Mouse (Mus musculus) liver, adult (tissue): ENCODE data around the gene Rhbdd1.

Experiments
- GATA4 ChIP-seq: IDR thresholded peaks from 2 replicates; pipeline ENCODE4 v1.6.1; 2014; ENCODE audit warnings: mild to moderate bottlenecking, low read length; ENCODE audit not compliant: insufficient replicate concordance

The Rhbdd1 gene

DNA sequence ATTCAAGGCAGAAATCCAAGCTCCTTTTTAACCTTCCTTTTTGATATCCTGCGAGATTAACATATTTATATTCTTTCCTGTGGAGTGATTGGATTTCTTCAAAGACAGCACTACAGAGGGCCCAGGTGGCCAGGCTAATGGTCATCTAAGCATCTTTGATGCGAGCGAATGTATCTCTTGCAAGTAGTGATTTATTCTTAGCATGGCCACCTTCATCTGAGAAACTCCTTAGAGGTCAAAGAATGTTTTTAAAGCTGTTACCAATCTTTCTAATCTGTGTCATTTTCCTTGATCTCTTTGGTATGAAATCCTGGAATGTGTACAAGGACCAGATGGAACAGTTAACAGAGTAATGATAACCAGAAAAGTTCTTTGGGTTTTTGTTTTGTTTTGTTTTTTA lies 59.2 kb downstream of the Rhbdd1 start:
- no peak for TF ChIP-seq GATA4

DNA sequence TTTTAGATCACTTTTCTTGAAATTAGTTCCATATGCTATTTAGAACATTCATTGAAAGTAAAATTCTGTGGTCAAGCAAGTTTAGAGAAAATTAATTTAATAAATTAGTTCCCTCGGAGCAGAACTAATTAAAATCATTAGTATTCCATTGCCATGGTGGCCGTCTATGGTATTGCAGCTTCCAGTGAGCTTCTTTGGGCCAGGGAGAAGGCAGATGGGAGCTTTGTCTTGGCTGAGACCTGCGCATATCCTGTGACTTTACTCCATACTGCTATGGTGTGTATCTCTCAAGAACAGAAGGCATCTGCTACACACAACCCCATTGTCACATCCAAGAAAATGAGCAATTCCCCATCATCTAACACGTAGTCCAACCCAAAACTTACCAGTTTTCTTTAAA lies 65.7 kb downstream of the Rhbdd1 start:
- TF ChIP-seq GATA4, result no peak

DNA sequence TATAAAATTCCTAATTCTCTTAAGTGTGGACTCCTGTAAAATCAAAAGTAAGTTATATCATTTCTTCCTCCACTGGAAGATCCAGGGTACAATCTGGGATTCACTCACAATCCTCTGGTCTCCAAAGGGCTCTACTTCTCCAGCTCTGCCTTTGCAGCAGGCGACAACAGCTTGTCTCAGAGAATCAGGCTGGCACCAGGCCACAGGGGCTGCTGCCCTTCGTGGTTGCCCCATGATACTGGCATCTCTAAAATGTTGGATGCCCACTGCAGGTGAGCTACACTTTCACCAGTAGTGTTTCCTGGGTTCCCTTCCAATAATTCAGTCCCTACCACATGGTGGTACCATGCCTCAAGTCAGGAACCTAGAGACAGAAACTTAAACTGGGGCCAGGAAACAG lies 67.9 kb downstream of the Rhbdd1 start:
- no peak for TF ChIP-seq GATA4

DNA sequence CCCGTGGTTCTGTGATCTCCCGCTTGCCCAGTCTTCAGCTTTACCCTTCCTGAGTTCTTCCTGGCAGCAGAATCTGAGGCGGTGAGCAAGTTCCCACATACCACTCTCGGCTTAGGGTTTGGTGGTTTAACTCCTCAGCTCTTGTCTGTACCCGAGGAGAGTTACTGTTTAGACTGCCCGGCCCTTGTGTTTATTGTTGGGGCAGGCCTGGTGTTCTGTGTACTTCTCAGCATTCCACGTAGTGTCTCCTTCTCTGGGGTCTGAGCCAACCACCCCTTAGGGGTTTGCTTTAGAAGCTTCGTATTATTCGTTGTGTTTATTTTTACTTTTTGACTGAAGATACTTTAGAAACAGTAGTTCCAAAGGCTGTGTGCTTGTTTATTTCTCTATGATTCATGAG lies 68.8 kb downstream of the Rhbdd1 start:
- no peak for TF ChIP-seq GATA4

DNA sequence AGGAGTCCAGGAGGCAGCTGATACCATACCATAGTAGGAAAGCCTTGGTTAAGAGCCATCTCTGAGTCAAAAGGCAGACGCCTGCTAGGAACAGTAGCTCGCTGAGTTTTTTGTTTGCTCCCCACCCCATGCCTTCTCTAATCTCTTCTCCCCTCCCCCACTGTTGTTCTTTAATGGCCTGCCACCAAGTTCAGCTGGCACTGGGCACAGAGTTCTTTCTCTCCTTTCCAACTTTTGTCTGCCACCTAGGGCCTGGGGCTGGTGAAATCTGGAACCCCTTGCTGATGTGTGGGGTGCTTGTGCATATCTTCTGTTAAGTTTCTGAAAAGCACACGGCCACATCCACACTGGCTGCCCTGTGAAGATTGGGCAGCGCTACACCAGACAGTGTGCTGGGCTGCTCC lies 69.6 kb downstream of the Rhbdd1 start:
- TF ChIP-seq GATA4, result no peak

DNA sequence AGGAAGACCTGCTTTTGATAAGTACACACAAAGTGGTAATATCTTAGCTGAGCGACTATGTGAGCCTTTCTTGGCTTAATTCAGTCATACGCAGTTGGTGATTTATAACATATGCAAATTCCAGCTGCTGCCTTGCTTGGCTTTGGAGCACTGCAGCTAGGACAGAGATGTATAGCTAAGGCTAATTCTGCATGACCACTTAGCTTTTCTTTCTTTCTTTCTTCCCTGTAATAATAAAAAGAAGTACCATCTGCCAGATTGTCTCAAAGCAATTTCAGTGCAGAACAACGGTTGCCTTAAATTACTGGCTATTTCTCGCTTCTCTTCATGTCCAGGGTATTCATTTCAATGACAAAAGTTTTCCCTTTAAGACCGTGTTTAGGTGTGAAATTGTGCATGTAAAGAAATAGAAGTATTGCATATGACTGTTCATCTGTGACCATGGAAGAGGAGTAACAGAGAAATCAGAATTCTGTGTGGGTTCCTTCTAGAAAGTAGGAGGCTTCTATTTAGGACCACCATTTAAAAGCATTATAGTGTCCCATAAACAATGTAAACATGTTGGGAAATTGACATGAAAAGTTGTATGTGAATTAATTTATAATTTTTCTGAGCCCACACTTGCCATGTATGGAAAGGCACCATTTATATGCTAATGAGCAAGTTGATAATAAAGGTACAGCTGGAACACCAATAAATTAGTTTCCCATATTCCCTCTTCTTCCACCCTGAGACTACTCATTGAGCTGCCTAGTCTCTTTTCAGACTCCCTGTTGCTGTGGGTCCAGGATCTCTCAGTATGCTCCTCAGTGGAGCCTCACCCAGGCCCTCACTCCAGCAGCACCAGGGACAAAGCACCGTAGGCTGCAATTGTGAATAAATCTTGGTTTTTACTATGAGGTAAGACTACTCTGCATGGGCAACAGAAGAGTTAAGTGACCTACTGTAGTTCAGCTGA lies 70.8 kb downstream of the Rhbdd1 start:
- no peak for TF ChIP-seq GATA4

DNA sequence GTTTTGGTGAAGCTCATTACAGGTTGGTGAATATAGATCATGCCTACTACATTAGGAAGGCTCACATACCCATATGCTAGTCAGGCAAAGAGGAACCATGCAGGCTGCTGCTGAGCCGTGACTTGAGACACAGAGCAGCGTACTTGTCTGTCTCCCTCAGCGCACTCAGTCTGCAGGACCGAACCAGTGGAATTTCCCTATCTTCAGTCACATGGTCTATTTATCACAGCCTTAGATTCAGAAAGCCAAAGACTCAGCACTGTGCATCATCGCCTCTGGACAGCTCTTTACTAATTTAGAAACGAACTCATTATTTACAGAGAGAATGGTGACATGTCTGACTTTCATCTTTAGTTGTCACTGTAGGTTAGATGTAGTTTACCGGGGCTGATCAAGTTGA lies 73.1 kb downstream of the Rhbdd1 start:
- TF ChIP-seq GATA4, result no peak

DNA sequence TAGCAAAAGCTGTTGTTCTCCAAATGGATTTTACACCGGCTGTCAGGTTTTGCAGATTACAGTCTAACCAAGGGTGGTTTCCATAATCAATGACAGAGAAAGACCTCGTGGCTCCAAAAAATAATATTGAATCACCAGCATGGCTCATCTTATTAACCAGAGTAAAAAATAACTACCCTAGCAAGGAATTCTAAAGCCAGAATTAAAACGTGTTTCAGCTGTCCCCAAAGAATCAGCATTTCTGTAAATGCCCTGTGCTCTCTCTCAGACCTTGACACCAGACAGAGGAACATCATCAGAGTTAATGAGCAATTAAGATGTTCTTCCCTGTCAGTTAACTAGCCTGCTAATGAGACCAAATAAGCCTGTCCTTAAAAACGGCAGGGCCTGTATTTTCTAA lies 79.1 kb downstream of the Rhbdd1 start:
- TF ChIP-seq GATA4, result no peak

DNA sequence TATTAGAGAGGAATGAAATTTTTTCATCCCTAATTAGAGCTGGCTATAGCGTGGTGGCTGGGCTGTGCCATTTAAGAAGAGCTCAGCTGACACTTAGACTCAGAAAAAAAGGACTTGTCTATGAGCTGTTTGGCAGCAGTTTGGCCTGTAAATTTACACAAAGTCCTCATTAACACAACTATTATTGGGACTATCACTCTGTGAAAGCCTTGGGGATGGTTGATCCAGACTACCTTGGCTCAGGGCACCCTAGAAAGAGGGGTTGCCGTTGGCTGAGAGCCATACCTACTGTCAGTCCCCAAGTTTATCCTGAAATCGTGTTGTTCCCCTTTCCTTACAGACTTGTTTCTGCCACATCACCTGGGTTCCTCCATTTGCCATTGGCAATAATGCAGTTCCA lies 91.5 kb downstream of the Rhbdd1 start:
- no peak for TF ChIP-seq GATA4

DNA sequence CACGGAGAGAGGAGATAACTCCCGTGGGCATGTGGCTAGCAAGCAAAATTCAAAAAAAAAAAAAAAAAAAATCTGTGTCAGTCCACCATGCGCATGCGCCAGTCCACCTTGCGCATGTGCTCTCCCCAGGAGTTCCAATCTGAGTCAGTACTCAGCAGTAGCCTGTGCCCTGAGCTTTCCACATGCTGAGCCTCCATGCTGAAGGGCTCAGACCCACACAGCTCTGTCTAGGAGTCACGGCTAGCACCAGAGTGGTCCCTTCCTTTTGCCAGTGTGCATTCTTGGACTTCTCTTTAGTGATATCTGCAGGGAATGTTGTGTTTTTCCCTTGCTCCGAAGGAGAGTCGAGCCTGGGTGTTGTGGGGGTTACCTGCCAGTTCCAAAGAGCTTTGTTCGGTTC lies 93.0 kb downstream of the Rhbdd1 start:
- TF ChIP-seq GATA4, result no peak

DNA sequence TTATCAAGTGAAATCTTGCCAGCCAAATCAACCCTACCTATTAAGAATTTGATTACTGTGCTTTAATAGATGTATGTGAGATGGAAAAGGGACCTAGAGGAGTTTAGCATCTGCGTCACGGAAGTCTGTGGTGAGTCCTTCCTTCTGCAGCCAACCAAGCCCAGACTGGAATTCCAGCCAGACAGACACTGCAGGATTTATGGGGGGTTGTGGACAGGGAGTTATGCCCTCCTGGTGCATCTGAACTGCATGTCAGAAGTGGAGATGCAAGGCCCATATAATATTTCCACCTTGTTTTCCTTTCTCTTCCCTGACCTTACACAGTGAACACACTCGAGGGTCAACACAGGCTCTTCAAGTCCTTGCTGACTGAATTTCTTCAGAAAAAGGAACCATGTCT lies 94.3 kb downstream of the Rhbdd1 start:
- no peak for TF ChIP-seq GATA4

DNA sequence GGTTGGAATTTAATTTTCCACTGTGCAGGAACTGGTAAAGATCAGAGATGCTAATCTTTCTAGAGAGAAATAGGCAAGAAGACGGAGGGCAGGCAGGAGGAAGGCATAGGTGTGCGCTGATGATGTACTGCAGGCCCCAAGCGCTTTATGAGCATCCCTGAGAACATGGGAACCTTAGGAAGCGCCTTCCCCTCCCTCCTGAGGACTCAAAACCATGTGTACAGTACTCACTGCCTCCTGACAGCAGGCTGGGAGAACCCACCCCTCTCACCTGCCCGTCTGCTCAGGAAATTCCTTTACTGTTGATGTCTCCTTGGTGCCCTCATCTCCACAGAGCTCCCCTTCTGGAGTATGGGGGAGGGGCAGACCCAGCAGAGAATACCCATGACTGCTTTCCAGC lies 95.3 kb downstream of the Rhbdd1 start:
- no peak for TF ChIP-seq GATA4

DNA sequence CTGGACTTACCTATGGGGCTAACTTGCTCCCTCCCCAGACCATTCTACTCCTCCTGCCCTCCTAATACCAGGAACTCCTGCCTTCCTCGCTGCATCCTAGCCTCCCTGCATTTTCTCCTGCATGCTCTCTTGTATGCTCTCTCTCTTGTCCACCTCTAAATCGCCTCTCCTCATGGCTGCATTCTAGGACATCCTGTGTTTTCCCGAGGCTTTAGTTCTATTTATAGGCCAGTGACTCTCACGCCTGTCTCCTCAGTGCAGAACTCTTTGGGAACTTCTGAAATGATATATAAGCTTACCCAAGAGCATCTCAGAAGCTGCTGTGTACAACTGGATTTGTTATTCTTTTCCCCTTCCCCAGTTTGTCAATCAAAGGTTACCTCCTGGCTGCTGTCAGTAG lies 95.8 kb downstream of the Rhbdd1 start:
- TF ChIP-seq GATA4, result no peak

DNA sequence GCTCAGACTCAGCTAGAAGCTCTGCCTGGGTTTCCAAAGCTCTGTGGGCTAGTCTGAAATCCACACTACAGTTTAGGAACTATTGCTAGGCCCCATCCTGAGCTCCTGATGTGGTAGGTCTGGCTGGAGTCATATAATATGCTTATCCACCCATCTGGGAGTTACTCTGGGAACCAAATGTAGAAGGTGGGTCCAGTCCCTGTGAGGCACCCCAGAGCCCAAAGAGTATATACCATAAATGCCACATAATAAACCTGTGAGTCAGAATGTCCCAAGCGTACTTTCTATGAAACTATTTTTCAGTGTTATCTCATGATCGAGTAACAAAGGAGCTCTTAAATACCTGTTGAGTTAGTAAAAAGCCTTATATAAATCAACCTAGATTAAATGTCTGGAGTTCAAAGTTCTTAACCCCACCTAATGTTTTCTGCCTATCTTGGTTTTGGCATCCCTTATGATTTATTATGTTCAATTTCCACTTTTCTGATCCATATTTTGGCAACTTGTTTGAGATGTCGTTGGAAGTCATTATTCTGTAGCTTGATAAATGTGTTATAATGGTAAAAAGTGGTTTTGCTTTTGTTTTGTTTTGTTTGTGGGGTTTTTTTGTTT lies 98.3 kb downstream of the Rhbdd1 start:
- TF ChIP-seq GATA4, result no peak

DNA sequence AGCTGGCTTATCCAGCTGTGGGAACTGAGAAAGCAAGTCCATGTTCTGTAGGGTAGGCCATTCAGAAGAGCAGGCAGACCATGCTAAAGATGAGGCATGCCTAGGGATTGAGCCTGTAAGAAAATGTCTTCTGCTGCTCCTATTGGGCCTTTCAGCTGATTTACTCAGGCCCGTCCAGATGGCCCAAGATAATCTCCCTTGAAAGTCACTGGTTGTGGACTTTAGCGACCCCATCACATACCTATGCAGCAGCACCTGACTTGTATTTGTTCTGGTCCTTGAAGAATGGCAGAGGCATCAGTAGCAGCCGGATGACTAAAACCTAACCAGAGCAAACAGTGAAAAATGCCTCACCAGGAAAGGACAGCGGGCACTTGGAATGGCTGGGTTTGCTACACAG lies 99.4 kb downstream of the Rhbdd1 start:
- no peak for TF ChIP-seq GATA4

DNA sequence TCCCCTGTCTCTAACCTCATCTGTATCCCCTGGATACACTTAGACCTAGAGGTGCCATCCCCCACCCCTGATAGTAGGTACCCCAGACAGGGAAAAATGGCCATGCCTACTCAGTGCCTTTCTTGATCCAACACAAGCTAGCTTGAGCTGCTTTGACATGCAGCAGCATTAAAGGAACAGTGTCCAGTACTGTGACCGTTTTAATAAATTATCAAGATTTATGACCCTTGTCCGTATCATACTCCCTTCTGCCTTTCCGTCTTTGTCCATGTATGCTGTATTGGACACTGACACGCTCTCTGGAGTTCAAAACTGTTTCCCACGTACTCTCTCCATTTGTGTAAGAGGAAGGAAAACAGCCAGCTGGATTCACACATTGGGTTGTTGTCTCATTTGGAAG lies 111.5 kb downstream of the Rhbdd1 start:
- no peak for TF ChIP-seq GATA4

DNA sequence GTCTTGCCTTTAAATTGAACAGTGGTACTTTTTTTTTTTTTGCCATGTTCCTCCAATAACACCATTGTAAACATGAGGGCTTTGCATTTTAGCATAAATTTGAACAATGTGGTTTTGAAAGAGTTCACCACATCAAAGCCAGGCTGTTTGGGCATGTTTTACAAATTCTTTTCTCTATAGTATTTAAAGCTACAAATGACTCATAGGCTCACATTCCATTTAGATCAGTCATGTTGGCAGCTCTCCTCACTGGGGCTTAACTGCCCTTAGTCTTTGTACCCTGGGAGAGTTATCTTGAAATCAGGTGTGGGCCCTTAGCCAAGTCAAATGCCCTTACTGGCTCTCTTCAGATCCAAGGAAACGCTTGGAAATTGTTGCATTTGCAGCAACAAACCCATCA lies 112.8 kb downstream of the Rhbdd1 start:
- peak; percentile 25; the same call in 1 of the 2 replicates for TF ChIP-seq GATA4
